Comparison of ENCODE assay signal across 8 mouse cellular contexts in genomic region chr6:64568599-64568998, GRCm38 (mm10).
A peak's percentile ranks its signal among the peaks of the same experiment; 100 is the strongest.
DNase-seq lines count a peak whose midpoint lies in the region; ATAC-seq and TF ChIP-seq lines count a peak whose summit lies in the region.

No protein-coding gene starts in this region.

- no peak overlapping the region for H3K4me2 ChIP-seq in midbrain, embryonic 11.5 days
- no peak overlapping the region for H3K4me2 ChIP-seq in limb, embryonic 14.5 days (replicated peaks; ENCODE audit: low read depth, low read length, severe bottlenecking)

- no peak overlapping the region for H3K9ac ChIP-seq in midbrain, embryonic 11.5 days (ENCODE audit: low read length)
- H3K9ac ChIP-seq in limb, embryonic 14.5 days (ENCODE audit: low read depth, low read length, severe bottlenecking), result no peak overlapping the region

- H3K9me3 ChIP-seq in midbrain, embryonic 11.5 days (ENCODE audit: control insufficient read depth, low read length), result no peaks in the 10 kb centered on the region
- no peaks in the 10 kb centered on the region for H3K9me3 ChIP-seq in midbrain, embryonic 10.5 days (replicated peaks)
- no peaks in the 10 kb centered on the region for H3K9me3 ChIP-seq in limb, embryonic 14.5 days (ENCODE audit: control insufficient read depth, low read length)

- H3K27ac ChIP-seq in gastrocnemius, adult 2 months, result no peak overlapping the region
- no peak overlapping the region for H3K27ac ChIP-seq in midbrain, embryonic 11.5 days (ENCODE audit: low read depth, low read length)
- H3K27ac ChIP-seq in midbrain, embryonic 10.5 days (replicated peaks), result no peak overlapping the region
- no peak overlapping the region for H3K27ac ChIP-seq in limb, embryonic 14.5 days (replicated peaks; ENCODE audit: low read depth, low read length)

- no peaks in the 10 kb centered on the region for H3K36me3 ChIP-seq in midbrain, embryonic 11.5 days (ENCODE audit: control insufficient read depth, insufficient read depth, low read length)
- H3K36me3 ChIP-seq in midbrain, embryonic 10.5 days, result no peaks in the 10 kb centered on the region
- no peaks in the 10 kb centered on the region for H3K36me3 ChIP-seq in limb, embryonic 14.5 days (ENCODE audit: control insufficient read depth, insufficient read depth, low read length)

- no peak for ATAC-seq in midbrain, embryonic 11.5 days (ENCODE audit: low FRiP score)
- ATAC-seq in limb, embryonic 14.5 days (ENCODE audit: low FRiP score, low read depth), result no peak; the same call in 1 of the 2 replicates

- H3K27me3 ChIP-seq in midbrain, embryonic 11.5 days (ENCODE audit: control insufficient read depth, insufficient read depth, low read length), result no peaks in the 10 kb centered on the region
- H3K27me3 ChIP-seq in midbrain, embryonic 10.5 days (ENCODE audit: low read depth, poor library complexity, severe bottlenecking), result no peaks in the 10 kb centered on the region
- no peaks in the 10 kb centered on the region for H3K27me3 ChIP-seq in limb, embryonic 14.5 days (ENCODE audit: control insufficient read depth, insufficient read depth, low read length)

- H3K4me3 ChIP-seq in gastrocnemius, adult 2 months, result no peak overlapping the region
- H3K4me3 ChIP-seq in midbrain, embryonic 11.5 days (ENCODE audit: low read depth, low read length), result no peak overlapping the region
- no peak overlapping the region for H3K4me3 ChIP-seq in midbrain, embryonic 10.5 days
- no peak overlapping the region for H3K4me3 ChIP-seq in limb, embryonic 14.5 days (replicated peaks; ENCODE audit: low read length)

- intact Hi-C loops in gastrocnemius, adult 2 months (cut with DNase I), result no loop called here

- peak; percentile 52 for TF ChIP-seq CTCF in gastrocnemius, adult 2 months (IDR thresholded peaks at IDR 0.05)

- no peak for DNase-seq in gastrocnemius, adult 2 months
- no peak for DNase-seq in gastrocnemius, adult 8-10 months (ENCODE audit: low spot score in 2 of 2)
- DNase-seq in midbrain, embryonic 11.5 days (ENCODE audit: low spot score, missing footprints), result peak; percentile 83
- no peak for DNase-seq in midbrain, embryonic 10.5 days (ENCODE audit: low spot score)
- peak; percentile 50 for DNase-seq in embryo, embryonic 10.5 days (ENCODE audit: low spot score)
- DNase-seq in limb, embryonic 14.5 days (ENCODE audit: low spot score), result peak; percentile 7
- DNase-seq in c-Kit-positive CD71-positive TER-119-positive erythroid progenitor cells, embryonic 14.5 days (ENCODE audit: low spot score), result no peak
- DNase-seq in neural tube, embryonic 10.5 days (ENCODE audit: extremely low spot score, low spot score), result no peak

- no peaks in the 10 kb centered on the region for H3K4me1 ChIP-seq in midbrain, embryonic 11.5 days (ENCODE audit: control insufficient read depth, insufficient read depth, low read length)
- no peaks in the 10 kb centered on the region for H3K4me1 ChIP-seq in midbrain, embryonic 10.5 days
- no peaks in the 10 kb centered on the region for H3K4me1 ChIP-seq in limb, embryonic 14.5 days (ENCODE audit: control insufficient read depth, insufficient read depth, low read length)

- 72% methylated on average over 5 of the region's 5 CpGs for WGBS in midbrain, embryonic 11.5 days
- WGBS in midbrain, embryonic 10.5 days, result 71% methylated on average over 5 of the region's 5 CpGs
- 69% methylated on average over 5 of the region's 5 CpGs for WGBS in limb, embryonic 14.5 days

- TF ChIP-seq POLR2A in limb, embryonic 14.5 days (IDR thresholded peaks at IDR 0.05; ENCODE audit: borderline replicate concordance, extremely low read depth, insufficient read depth, insufficient read length), result no peak

Comparison
In these comparisons a context has a peak if more than half of its experiments do, and no peak if none do; other contexts are left out.
1. DNase-seq: peak in midbrain, embryonic 11.5 days (single experiment), embryo, embryonic 10.5 days (single experiment) and limb, embryonic 14.5 days (single experiment); none in gastrocnemius, adult 2 months (single experiment), gastrocnemius, adult 8-10 months (0 of 2), midbrain, embryonic 10.5 days (single experiment), c-Kit-positive CD71-positive TER-119-positive erythroid progenitor cells, embryonic 14.5 days (single experiment) and neural tube, embryonic 10.5 days (single experiment).